Mouse (Mus musculus) stomach, embryonic 14.5 days (tissue): ENCODE results near the gene Pdk3. TPM values are rescaled to one million over a fixed set of nuclear protein-coding genes. Genes with fewer than 3 reads are reported as not detected.

Experiments
- ATAC-seq: fragments of 200-750 bp; cut with Nextera tagmentation; 2 replicates; pipeline ENCODE4 v1.8.0; 2017; ENCODE audit warnings: low read depth, moderate TSS enrichment; ENCODE audit not compliant: insufficient number of reproducible peaks, insufficient read depth, low FRiP score
- H3K27ac ChIP-seq: fragments of 300-500 bp; sonication (generic); 2 replicates; pipeline ENCODE4 v1.5.1; 2014; ENCODE audit warnings: mild to moderate bottlenecking, low read length, moderate library complexity, mixed read lengths
- H3K27me3 ChIP-seq: fragments of 300-500 bp; sonication (generic); 2 replicates; pipeline ENCODE4 v1.6.1; 2014; ENCODE audit warnings: low read length, control low read depth, mixed read lengths; ENCODE audit not compliant: control insufficient read depth, insufficient read depth
- H3K36me3 ChIP-seq: fragments of 300-500 bp; sonication (generic); 2 replicates; pipeline ENCODE4 v1.6.1; 2014; ENCODE audit warnings: mild to moderate bottlenecking, control low read depth, low read length, moderate library complexity, mixed read lengths; ENCODE audit not compliant: control insufficient read depth, insufficient read depth
- H3K4me1 ChIP-seq: fragments of 300-500 bp; sonication (generic); 2 replicates; pipeline ENCODE4 v1.6.1; 2014; ENCODE audit warnings: low read length, control low read depth, mixed read lengths; ENCODE audit not compliant: control insufficient read depth, insufficient read depth
- H3K4me2 ChIP-seq: fragments of 300-500 bp; sonication (generic); replicated peaks from 2 replicates; pipeline ENCODE4 v1.6.1; 2014; ENCODE audit warnings: low read depth, low read length, control low read depth
- H3K4me3 ChIP-seq: fragments of 300-500 bp; sonication (generic); 2 replicates; pipeline ENCODE4 v1.5.1; 2014; ENCODE audit warnings: low read depth, low read length, control low read depth
- H3K9ac ChIP-seq: fragments of 300-500 bp; sonication (generic); replicated peaks from 2 replicates; pipeline ENCODE4 v1.6.1; 2014; ENCODE audit warnings: low read depth, mild to moderate bottlenecking, control low read depth, low read length, moderate library complexity, mixed read lengths
- H3K9me3 ChIP-seq: fragments of 300-500 bp; sonication (generic); 2 replicates; pipeline ENCODE4 v1.6.1; 2016; ENCODE audit warnings: low read depth, low read length, control low read depth; ENCODE audit not compliant: control insufficient read depth
- WGBS: fragments of 180-500 bp; shearing (Covaris S2); extraction: QIAGEN DNeasy Blood & Tissue Kit; methylation state at CpG from one replicate; pipeline ENCODE4 v1.1.7; 2014; 5-methylcytosine and 5-hydroxymethylcytosine counted together
- polyA plus RNA-seq: library from polyadenylated mRNA; unstranded; fragments of >200 nt; fragmentation: Nextera tagmentation; extraction: Ambion mirVana; gene quantifications from 2 replicates; pipeline ENCODE4 v1.2.1, GENCODE M21; 2014

Pdk3 gene
- polyA plus RNA-seq, result 52.6 and 57.4 TPM in 2 replicates

DNA sequence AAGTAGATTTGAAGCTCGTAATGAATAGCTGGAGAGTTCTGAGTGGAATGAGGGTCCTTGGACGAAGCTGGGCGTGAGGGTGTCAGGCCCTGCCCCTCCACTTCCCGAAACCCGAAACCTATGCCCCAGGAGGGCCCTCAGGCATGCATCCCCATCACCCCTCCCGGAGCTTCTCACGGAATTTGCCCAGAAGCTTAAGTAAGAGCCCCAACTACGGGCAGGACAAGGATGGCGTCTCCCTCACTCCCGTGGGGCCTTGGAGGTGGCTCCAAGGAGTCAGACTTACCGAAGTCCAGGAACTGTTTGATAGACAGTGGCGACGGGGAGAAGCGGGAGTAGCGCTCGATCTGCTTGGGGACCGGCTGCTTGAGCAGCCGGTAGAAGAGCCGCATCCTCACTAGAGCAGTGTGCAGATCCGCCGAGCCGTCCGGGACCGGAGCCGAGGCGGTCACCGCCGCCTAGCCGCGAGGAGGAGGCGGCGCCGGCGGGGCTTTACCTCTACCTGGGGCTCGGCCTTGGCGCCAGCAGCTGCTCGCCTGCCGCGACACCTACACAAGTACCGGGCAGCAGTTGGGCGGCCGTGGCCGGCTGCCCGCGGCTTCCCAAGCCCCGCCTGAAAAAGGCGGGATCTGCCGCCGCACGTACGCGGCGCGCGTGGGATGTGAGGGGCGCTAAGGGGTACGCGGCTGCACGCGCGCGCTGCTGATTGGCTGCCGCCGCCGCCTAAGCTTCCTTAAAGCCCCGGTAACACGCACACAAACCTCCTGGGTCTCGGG lies at the start of gene Pdk3:
TSS of gene Pdk3 (minus strand) at position 641 of the 776 bp plus-strand sequence.
- WGBS, result 23% methylated on average over 61 of the region's 68 CpGs
- Histone ChIP-seq H3K9ac (peak within 1 kb of the TSS; percentile 53), H3K4me1 (0 out of 2 replicates have a peak, but pooled peaks cover 3% of the 10 kb centered on the region)

GRCm38 (mm10) chrX:93877634-93878016 lies 45.6 kb upstream of the Pdk3 start:
- no peak overlapping the region for H3K4me2 ChIP-seq
- H3K4me1 ChIP-seq, result no peaks in the 10 kb centered on the region
- H3K27ac ChIP-seq, result no peak overlapping the region
- 75% methylated on average over 3 of the region's 3 CpGs for WGBS
- no peaks in the 10 kb centered on the region for H3K9me3 ChIP-seq
- ATAC-seq, result no peak
- no peaks in the 10 kb centered on the region for H3K27me3 ChIP-seq
- H3K9ac ChIP-seq, result no peak overlapping the region
- no peaks in the 10 kb centered on the region for H3K36me3 ChIP-seq
- no peak overlapping the region for H3K4me3 ChIP-seq

More for the DNA sequence above, at the start of gene Pdk3:
- Histone ChIP-seq H3K27ac (peak within 1 kb of the TSS; percentile 83), H3K4me2 (peak within 1 kb of the TSS; percentile 38), H3K27me3 (no peaks in the 10 kb centered on the region), H3K36me3 (no peaks in the 10 kb centered on the region), H3K4me3 (peak within 1 kb of the TSS; percentile 52), H3K9me3 (no peaks in the 10 kb centered on the region)
- peak; percentile 94 for ATAC-seq

- H3K27ac ChIP-seq, result no peak overlapping the region
- H3K27me3 ChIP-seq, result no peaks in the 10 kb centered on the region
- WGBS, result 82% methylated on average over 7 of the region's 7 CpGs
- ATAC-seq, result no peak
- no peaks in the 10 kb centered on the region for H3K36me3 ChIP-seq
- no peak overlapping the region for H3K4me2 ChIP-seq
- H3K9ac ChIP-seq, result no peak overlapping the region
- no peaks in the 10 kb centered on the region for H3K4me1 ChIP-seq
- no peaks in the 10 kb centered on the region for H3K9me3 ChIP-seq
- no peak overlapping the region for H3K4me3 ChIP-seq
These were observed 45.1 kb upstream of the Pdk3 start for GRCm38 (mm10) chrX:93876981-93877633.

- no peaks in the 10 kb centered on the region for H3K27me3 ChIP-seq
- H3K9me3 ChIP-seq, result no peaks in the 10 kb centered on the region
- no peak overlapping the region for H3K4me2 ChIP-seq
- no peak overlapping the region for H3K9ac ChIP-seq
- WGBS, result 32% methylated on average over 2 of the region's 2 CpGs
- no peaks in the 10 kb centered on the region for H3K36me3 ChIP-seq
- H3K4me1 ChIP-seq, result no peaks in the 10 kb centered on the region
- H3K27ac ChIP-seq, result no peak overlapping the region
- no peak for ATAC-seq
- no peak overlapping the region for H3K4me3 ChIP-seq
These were observed 31.4 kb upstream of the Pdk3 start for GRCm38 (mm10) chrX:93863393-93863792.

DNA sequence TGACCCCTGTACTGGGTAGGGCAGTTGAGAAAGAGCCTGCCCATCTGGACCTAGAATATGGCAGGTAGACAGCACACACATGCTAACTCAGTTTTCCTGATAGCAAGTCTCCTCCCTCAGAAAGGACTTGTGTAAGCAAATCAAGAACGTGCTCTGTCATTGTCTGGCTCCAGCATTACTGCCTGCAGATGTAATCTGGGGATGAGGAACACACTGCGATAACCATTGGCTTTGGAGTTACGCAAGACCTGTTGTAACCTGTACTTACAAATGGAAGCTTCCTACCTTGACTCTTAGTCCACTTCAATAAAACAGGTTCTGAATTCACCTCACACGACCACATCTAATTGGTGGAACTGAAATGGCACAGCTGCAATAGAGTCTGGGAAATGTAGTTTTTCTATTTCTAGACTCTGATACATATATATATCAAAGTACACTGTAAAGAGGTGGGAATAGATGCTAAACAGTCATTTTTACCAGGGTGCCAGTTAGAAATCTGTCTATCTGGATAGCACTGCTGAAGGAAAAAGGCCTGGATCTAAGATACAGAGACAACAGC lies 30.6 kb upstream of the Pdk3 start:
- no peak for ATAC-seq
- no peak overlapping the region for H3K4me3 ChIP-seq
- 70% methylated on average over 4 of the region's 4 CpGs for WGBS

DNA sequence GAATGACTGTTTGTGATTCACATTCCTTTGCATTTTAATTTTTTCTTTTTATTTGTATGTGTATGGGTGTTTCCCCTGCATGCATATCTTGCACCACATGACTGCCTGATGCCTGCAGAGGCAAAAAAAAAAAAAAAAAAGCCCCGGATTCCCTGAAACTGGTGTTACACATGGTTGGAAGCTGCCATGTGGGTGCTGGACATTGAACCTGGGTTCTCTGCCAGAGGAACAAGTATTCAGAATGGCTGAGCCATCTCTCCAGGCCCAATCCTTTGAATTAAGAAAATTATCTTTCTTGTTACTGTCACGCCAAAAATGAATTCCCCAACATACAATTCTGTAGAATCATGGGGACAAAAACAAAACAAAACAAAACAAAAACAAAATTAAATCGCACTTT lies 25.8 kb upstream of the Pdk3 start:
- Histone ChIP-seq H3K36me3 (no peaks in the 10 kb centered on the region), H3K4me1 (no peaks in the 10 kb centered on the region), H3K4me2 (no peak overlapping the region), H3K9ac (no peak overlapping the region), H3K27ac (no peak overlapping the region), H3K9me3 (no peaks in the 10 kb centered on the region), H3K4me3 (no peak overlapping the region), H3K27me3 (no peaks in the 10 kb centered on the region)
- WGBS, result 77% methylated on average over 3 of the region's 3 CpGs
- ATAC-seq, result no peak

More for the DNA sequence above, 30.6 kb upstream of the Pdk3 start:
- H3K4me2 ChIP-seq, result no peak overlapping the region
- H3K27me3 ChIP-seq, result no peaks in the 10 kb centered on the region
- no peak overlapping the region for H3K9ac ChIP-seq
- H3K36me3 ChIP-seq, result no peaks in the 10 kb centered on the region
- H3K27ac ChIP-seq, result no peak overlapping the region
- H3K9me3 ChIP-seq, result no peaks in the 10 kb centered on the region
- no peaks in the 10 kb centered on the region for H3K4me1 ChIP-seq

DNA sequence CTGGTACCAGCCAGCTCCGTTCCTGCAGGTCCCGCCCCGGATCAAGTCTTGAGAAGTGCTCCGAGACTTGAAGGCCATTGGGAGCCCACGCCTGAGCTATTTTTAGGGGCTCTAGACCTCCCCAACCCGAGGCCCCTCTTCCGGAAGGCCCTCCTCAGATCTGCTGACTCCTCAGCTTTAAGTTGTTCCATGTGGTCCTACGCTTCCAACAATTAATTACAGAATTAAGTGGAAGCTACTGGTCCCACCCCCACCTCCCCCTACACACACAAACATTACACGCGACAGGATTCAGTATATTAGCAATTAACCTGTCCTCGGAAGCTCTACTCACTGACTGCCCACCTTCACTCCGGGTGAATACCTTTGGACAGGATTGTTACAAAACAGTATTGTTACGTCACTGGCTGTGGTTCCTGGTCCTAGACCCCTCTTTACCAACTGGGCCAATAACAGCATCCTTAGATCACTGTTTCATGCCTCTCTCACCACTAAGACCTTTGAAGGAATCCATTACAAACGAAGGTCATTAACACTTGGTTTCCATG lies 410 bp upstream of the Pdk3 start:
- no peaks in the 10 kb centered on the region for H3K27me3 ChIP-seq
- H3K27ac ChIP-seq, result peak overlapping the region; percentile 58; the same call in 1 of the 2 replicates
- H3K36me3 ChIP-seq, result no peaks in the 10 kb centered on the region
- H3K4me1 ChIP-seq, result 0 out of 2 replicates have a peak, but pooled peaks cover 3% of the 10 kb centered on the region
- ATAC-seq, result no peak; the same call in none of the 2 replicates
- no peaks in the 10 kb centered on the region for H3K9me3 ChIP-seq
- H3K4me3 ChIP-seq, result peak overlapping the region; percentile 52
- peak overlapping the region; percentile 37 for H3K4me2 ChIP-seq
- 42% methylated on average over 10 of the region's 14 CpGs for WGBS
- 0 out of 2 replicates have a peak overlapping the region, but pooled peaks have one; percentile 10 for H3K9ac ChIP-seq

GRCm38 (mm10) chrX:93825787-93826186 lies 6.2 kb downstream of the Pdk3 start:
- H3K36me3 ChIP-seq, result no peaks in the 10 kb centered on the region
- no peak overlapping the region for H3K9ac ChIP-seq
- H3K27ac ChIP-seq, result no peak overlapping the region
- H3K4me3 ChIP-seq, result no peak overlapping the region
- no peak for ATAC-seq
- no peaks in the 10 kb centered on the region for H3K27me3 ChIP-seq
- H3K9me3 ChIP-seq, result no peaks in the 10 kb centered on the region
- H3K4me1 ChIP-seq, result no peaks in the 10 kb centered on the region
- no peak overlapping the region for H3K4me2 ChIP-seq
- 47% methylated on average over 2 of the region's 2 CpGs for WGBS
